Mouse (Mus musculus) kidney, postnatal 14 days (tissue): ENCODE results near the gene Cd36.

ENCODE experiments used
- DNase-seq: peaks from one replicate; pipeline ENCODE4 v3.0.0; 2022; ENCODE audit warnings: mixed read lengths

The Cd36 gene

GRCm38 (mm10) chr5:17770328-17770727 is 118.3 kb downstream of the Cd36 start:
- DNase-seq: no peak

DNA sequence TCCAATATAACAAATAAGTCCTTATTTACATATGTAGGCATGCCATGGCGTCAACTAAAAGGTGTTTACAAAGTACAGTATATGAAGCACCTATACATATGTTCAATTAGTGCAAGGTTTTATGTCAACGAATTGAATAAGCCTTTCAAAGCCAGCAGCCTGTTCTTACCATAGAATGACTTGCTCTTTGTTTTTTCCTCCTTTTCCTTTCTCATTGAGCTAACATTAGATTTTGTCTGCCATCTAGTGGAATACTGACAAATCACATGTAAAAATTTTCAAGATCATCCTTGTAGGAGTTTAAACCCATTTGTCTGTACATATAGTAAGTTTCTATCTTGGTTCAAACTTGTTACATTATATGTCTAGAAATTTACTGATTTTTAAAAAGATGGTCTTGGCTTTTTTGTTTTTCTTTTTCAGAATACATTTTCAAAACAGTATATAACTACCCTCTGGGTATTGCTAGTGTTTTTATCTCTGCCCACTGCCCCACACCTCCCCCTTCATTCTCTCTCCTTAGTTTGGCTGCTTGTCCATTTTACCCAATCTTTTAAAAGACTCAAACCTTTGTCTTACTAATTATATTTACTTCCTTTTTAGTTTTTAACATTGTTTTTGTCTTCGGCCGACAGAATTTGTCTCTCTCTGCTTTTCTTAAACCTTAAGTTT is 122.5 kb downstream of the Cd36 start:
- no peak for DNase-seq

DNA sequence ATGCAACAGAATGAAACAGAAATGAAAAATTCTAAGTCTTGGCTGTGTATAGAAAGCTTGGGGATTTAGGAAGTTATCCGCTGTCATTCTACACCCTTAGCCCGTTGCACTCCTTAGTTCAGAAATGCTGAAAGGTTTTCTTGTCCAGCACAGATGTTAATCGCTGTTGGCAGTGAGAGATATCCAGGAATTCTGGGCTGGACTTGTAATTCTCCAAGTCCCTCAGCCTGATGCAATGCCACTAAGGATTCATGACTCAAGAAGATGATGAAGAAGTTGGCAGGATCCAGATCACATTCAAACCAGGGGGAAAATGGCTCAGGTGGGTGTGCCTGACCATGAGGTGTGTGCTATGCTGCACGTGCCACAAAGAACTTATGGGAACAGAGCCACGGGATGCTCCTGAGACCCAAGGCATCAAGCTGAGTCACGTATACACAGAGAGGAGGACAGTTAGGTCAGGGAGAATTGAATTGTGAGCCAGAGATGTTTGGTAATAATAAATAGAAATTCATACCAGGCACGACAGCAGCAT is 135.1 kb downstream of the Cd36 start:
- no peak for DNase-seq

DNA sequence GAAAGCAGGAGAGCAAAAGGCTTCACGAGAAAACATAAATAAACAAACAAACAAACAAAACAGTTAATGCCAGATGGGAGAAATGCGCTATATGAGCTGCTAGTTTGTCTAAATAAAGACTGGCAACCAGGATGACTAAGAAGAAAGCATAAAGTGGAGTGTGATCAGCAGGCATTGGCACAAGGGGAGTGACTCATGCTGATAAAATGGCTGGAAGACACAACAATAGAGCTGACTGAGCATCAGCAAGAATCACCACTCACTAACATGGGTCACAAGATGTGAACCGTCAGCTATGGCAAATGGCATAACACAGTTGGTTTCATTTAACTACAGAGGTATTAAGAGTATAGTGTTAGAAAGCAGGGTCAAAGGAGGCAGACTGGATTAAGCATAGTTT is 140.3 kb downstream of the Cd36 start:
- no peak for DNase-seq

- no peak for DNase-seq
These were observed 141.5 kb downstream of the Cd36 start for GRCm38 (mm10) chr5:17747143-17747542.

DNA sequence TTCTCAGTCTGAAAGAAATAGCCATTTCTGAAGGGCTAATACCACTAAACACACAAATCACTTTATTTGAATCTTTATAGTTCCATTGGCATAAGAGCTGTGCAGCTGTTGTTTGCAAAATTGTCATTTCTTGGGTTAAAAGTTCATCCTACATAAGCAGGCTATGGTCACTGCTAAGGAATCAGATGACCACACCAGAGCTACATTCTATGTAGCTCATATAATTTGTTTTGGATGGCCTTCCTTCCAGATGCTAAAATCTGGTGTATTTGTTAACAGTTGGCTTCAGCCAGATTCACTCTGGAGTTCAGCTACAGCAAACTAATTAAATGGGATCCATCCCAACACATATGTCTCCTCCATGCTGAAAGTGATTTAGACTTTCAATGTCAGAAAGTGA is 142.1 kb downstream of the Cd36 start:
- DNase-seq: no peak

- peak; percentile 12 for DNase-seq
These were observed 148.8 kb downstream of the Cd36 start for GRCm38 (mm10) chr5:17739805-17740204.
